Mouse (Mus musculus): Measurements from ENCODE around the gene Hectd4. TPM values are rescaled to one million over a fixed set of nuclear protein-coding genes. Genes with fewer than 3 reads are reported as not detected.

Hectd4 gene
- total RNA-seq, 2 experiments from 2014 or later, result 11.3 to 11.5 TPM

DNA sequence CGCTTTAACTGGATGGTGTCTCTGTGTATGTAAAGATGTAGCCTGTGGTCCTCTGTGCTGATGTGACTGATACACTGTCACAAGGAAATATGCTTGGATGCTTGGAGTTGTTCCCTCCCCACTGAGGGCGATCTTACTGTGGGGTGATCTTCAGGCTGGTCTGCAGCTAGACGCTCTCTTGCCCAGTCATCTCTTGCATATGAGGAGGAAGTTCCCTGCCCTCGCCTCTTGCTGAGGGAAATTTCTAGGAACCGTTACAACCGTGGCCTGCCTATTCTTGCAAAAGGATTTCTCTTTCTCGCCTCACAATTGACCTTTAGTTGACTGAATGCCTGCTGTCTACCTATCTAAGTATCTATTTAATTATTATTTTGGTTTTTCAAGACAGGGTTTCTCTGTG is 35.0 kb downstream of the Hectd4 start:
- no peak for DNase-seq
- intact Hi-C loops (cut with DNase I; ENCODE audit: low total_unique reads), result no loop called here

DNA sequence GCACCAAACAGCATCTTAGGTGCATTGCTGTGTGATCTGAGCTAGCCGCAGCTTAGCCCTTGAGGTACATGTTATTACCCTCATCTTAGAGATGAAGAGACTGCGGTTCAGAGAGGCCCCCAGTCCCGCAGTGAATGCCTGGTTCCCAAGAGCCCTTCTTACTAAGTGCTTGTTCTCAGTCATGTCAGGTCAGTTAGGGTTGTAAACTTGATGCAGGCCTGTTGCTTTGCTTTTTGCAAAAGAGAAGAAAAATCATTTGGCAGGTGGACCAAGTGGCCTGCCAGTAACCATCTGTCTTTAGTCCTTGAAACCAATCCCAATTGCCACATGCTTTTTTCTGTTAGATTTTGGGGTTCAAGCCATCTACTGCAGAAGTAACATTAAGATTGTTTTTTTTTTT is 41.8 kb downstream of the Hectd4 start:
- no peak for DNase-seq
- intact Hi-C loops (cut with DNase I; ENCODE audit: low total_unique reads), result no loop called here

GRCm38 (mm10) chr5:121262415-121262814 is 42.4 kb downstream of the Hectd4 start:
- intact Hi-C loops (cut with DNase I; ENCODE audit: low total_unique reads), result no loop called here

GRCm38 (mm10) chr5:121264593-121264992 is 44.6 kb downstream of the Hectd4 start:
- DNase-seq, result no peak

More at GRCm38 (mm10) chr5:121262415-121262814, 42.4 kb downstream of the Hectd4 start:
- no peak for DNase-seq

GRCm38 (mm10) chr5:121266741-121267382 is 46.8 kb downstream of the Hectd4 start:
- DNase-seq, result peak; percentile 22
- intact Hi-C loops (cut with DNase I; ENCODE audit: low total_unique reads), result loop anchor here (5.0 kb wide), 1 partner anchor 50 kb away; no protein-coding TSS in a partner anchor

More at GRCm38 (mm10) chr5:121264593-121264992, 44.6 kb downstream of the Hectd4 start:
- intact Hi-C loops (cut with DNase I; ENCODE audit: low total_unique reads), result no loop called here

DNA sequence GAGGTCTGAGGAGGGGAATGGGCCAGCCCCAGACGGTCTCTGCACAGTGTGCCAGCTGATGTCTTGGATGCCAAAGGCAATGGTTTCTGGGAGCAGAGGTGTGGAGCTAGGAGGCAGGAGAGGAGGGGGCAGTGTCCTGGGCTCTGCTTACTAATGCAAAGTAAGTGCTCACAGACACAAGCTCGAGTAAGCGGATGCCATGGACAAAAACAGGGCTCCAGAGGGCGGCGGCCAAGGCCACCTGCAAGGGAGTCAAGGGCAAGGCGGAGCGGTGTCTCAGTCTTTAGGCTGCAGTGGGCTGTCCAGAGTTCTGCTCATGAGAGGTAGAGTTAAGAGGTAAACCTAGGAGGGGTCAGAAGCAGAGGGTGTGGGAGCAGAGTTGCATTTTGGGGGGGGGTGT is 51.0 kb downstream of the Hectd4 start:
- DNase-seq, result no peak
- intact Hi-C loops (cut with DNase I; ENCODE audit: low total_unique reads), result no loop called here

DNA sequence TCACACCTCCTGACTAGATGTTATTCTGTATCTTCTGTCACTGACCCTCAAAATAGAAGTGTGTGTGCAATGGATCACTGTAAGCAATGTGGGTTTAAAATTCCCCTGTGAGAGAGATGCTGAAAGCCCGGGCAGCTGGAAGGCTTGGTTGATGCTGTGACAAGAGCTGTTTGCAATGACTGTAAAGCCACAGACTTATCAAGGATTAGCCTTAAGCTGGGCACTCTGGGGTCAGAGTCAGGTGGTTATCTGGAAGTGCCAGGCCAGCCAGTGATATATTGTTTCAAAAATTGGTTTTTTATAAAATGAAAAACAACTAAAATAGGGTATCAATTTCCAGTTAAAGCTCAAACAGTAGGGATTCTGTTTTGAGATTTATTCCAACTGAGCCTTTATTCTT is 56.8 kb downstream of the Hectd4 start:
- intact Hi-C loops (cut with DNase I; ENCODE audit: low total_unique reads), result no loop called here
- no peak for DNase-seq

GRCm38 (mm10) chr5:121280456-121280855 is 60.4 kb downstream of the Hectd4 start:
- DNase-seq, result no peak
- intact Hi-C loops (cut with DNase I; ENCODE audit: low total_unique reads), result no loop called here

DNA sequence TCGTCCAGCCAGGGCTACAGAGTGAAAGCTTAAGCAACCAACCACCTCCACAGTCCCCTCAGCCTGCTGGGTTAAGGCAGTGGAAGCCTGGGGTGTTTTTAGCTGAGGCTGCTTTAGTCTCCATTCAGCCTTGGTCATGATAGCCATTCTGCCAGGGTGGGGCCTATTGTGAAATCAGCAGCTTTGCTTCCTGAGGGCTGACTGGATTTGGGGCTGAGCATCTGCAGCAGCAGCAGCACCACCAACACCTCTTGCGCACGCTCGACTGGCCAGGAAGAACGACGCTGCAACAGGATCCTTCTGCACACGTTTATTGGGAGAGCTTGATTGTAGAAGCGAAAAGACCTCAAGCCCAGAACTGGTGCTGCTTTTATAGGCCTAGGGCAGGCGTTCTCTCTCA is 63.0 kb downstream of the Hectd4 start:
- intact Hi-C loops (cut with DNase I; ENCODE audit: low total_unique reads), result no loop called here
- DNase-seq, result no peak

DNA sequence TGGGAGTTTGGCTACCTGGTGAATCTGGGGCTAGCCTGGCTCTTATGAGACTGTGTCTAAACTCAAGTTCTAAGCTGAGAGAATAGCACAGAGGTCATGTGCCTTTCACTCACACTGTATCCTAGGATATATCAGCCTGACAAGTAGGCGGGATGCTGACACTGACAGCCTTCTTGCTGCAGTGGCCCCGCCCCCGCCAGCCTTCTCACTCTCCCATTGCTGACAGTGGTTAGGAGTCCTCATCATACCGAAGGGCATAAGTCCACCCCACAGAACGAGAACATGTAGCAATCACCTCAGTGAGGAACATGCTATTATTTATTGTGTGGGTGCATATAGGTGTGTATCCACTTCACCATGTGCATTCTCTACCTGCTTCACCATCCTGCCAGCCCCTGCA is 64.8 kb downstream of the Hectd4 start:
- DNase-seq, result no peak
- intact Hi-C loops (cut with DNase I; ENCODE audit: low total_unique reads), result no loop called here

DNA sequence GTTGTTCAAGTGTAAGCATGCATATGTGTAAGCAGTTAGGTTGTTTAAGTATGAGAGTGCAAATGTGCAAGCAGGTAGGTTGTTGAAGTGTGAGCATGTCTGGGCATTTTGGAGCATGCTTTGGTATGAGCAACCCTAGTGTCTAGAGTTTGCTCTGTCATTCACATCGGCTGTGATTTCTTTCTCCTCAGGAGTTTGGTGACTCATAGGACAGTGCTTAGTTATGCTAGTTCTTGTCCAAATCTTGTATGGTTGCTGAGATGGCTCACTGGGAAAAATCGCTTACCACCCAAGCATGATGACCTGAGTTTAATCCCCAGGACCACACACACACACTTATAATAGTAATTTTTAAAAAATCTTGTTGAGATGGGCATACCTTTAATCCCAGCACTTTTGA is 67.2 kb downstream of the Hectd4 start:
- no peak for DNase-seq
- intact Hi-C loops (cut with DNase I; ENCODE audit: low total_unique reads), result no loop called here

DNA sequence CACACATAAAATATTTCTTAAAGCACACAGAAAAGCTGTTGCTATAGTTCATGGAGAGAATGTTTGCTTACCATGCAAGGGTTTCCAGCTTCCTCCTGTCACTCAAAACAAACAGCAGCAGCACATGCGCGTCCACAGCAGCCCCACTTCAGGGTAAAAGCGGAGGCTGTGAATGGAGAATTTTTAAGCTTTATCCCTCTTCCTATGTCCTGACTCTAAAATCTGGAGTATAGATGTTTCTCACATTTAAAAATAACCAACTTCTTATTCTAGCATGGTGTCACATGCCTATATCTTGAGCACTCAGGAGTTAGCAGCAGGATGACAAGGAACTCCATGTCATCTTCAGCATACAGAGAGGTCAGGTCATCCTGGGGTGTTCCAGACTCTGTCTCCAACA is 70.3 kb downstream of the Hectd4 start:
- DNase-seq, result no peak
- intact Hi-C loops (cut with DNase I; ENCODE audit: low total_unique reads), result no loop called here

GRCm38 (mm10) chr5:121292309-121293165 is 72.5 kb downstream of the Hectd4 start:
- intact Hi-C loops (cut with DNase I; ENCODE audit: low total_unique reads), result no loop called here
- DNase-seq, result no peak

DNA sequence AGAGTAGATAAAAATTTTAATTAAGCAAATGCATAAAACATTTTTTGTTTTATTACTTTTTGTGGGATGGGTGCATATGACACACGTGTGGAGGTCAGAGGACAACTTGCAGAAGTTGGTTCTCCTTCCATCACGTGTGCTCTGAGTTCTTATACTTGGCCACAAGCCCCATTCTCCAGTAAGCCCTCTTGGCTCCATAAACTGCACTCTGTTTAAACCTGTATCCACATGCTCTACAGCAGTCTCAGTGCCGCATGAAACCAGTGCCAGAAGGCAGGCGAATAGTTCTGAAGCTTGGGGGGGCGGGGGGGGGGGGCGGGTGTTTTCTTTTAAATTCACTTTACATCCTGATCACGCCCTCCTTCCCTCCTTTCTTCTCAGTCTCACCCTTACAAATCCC is 85.0 kb downstream of the Hectd4 start:
- no peak for DNase-seq
- intact Hi-C loops (cut with DNase I; ENCODE audit: low total_unique reads), result no loop called here

GRCm38 (mm10) chr5:121307620-121308019 is 87.6 kb downstream of the Hectd4 start:
- no peak for DNase-seq
- intact Hi-C loops (cut with DNase I; ENCODE audit: low total_unique reads), result no loop called here

DNA sequence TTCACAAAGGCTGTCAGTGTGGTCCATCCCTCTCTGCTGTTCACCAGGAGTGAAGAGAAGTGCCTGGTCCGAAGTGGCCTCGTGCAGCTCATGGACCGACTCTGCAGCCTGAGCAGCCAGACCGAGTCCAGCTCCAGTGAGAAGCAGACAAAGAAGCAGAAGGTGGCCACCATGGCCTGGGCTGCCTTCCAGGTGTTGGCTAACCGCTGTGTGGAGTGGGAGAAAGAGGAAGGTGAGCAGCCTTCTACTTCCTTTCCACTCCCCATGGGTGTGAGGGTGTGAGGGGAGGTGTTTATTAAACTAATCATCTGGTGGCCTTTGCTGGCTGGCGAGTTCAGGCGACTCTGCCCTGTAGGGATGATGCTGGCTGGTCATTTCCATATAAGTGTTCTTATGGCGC is 91.6 kb downstream of the Hectd4 start:
- intact Hi-C loops (cut with DNase I; ENCODE audit: low total_unique reads), result no loop called here
- no peak for DNase-seq

GRCm38 (mm10) chr5:121313764-121314474 is 93.9 kb downstream of the Hectd4 start:
- intact Hi-C loops (cut with DNase I; ENCODE audit: low total_unique reads), result no loop called here

GRCm38 (mm10) chr5:121326079-121326805 is 106.2 kb downstream of the Hectd4 start:
- intact Hi-C loops (cut with DNase I; ENCODE audit: low total_unique reads), result no loop called here
- no peak for DNase-seq

More at GRCm38 (mm10) chr5:121313764-121314474, 93.9 kb downstream of the Hectd4 start:
- DNase-seq, result no peak

- intact Hi-C loops (cut with DNase I; ENCODE audit: low total_unique reads), result no loop called here
Observed at GRCm38 (mm10) chr5:121329333-121330058, 109.5 kb downstream of the Hectd4 start.

More at GRCm38 (mm10) chr5:121329333-121330058, 109.5 kb downstream of the Hectd4 start:
- DNase-seq, result no peak
